Comparison of ENCODE assay signal across 8 mouse cellular contexts in genomic region chr2:33430771-33431699, GRCm38 (mm10). TPM values are rescaled to one million over a fixed set of nuclear protein-coding genes. Genes with fewer than 3 reads are reported as not detected.
DNase-seq lines count a peak whose midpoint lies in the region; ATAC-seq and TF ChIP-seq lines count a peak whose summit lies in the region.

TSS of gene Zbtb34 (minus strand) at chr2:33431324.

- H3K4me2 ChIP-seq in lung, postnatal 0 days (replicated peaks; ENCODE audit: low read depth, low read length), result peak within 1 kb of the TSS; percentile 87

- peak; percentile 24 for DNase-seq in MEL-GATA-1-ER (ENCODE audit: extremely low read depth, low read depth)
- DNase-seq in heart, postnatal 10 days, result peak; percentile 67 to 78
- DNase-seq in kidney, postnatal 4 days, result peak; percentile 80 to 88
- peak; percentile 75 for DNase-seq in lung, postnatal 0 days (ENCODE audit: low spot score)
- peak; percentile 70 for DNase-seq in ovary, postnatal 36 days (ENCODE audit: low spot score)
- peak; percentile 72 for DNase-seq in urinary bladder, postnatal 25 days (ENCODE audit: low spot score)

- H3K9me3 ChIP-seq in erythroblast, embryonic 14.5 days (ENCODE audit: control insufficient read depth, low read length), result no peaks in the 10 kb centered on the region
- no peaks in the 10 kb centered on the region for H3K9me3 ChIP-seq in lung, postnatal 0 days (ENCODE audit: low read length)

- TF ChIP-seq EP300 in lung, postnatal 0 days (IDR thresholded peaks at IDR 0.05), result no peak

- ATAC-seq in lung, postnatal 0 days, result peak; percentile 76

- TF ChIP-seq CTCF in lung, postnatal 0 days (IDR thresholded peaks at IDR 0.05), result peak; percentile 85

- H3K36me3 ChIP-seq in erythroblast, embryonic 14.5 days (ENCODE audit: control insufficient read depth), result peaks cover 14% of the 10 kb centered on the region
- no peaks in the 10 kb centered on the region for H3K36me3 ChIP-seq in lung, postnatal 0 days (ENCODE audit: insufficient read depth, low read length)

- WGBS in lung, postnatal 0 days, result 2% methylated on average over 58 of the region's 102 CpGs

- H3K4me1 ChIP-seq in brown adipose tissue, adult 24 weeks (ENCODE audit: control insufficient read depth, insufficient read depth, insufficient read length, low read length), result peaks cover 6% of the 10 kb centered on the region; the same call in 1 of the 2 replicates
- H3K4me1 ChIP-seq in erythroblast, embryonic 14.5 days (ENCODE audit: control insufficient read depth), result peaks cover 33% of the 10 kb centered on the region
- peaks cover 24% of the 10 kb centered on the region; the same call in 1 of the 2 replicates for H3K4me1 ChIP-seq in lung, postnatal 0 days (ENCODE audit: insufficient read depth, low read depth, low read length)

- peak within 1 kb of the TSS; percentile 84 for H3K9ac ChIP-seq in lung, postnatal 0 days (replicated peaks; ENCODE audit: low read depth)

- intact Hi-C loops in heart, postnatal 10 days (cut with DNase I), result no loop called here

- H3K4me3 ChIP-seq in brown adipose tissue, adult 24 weeks (ENCODE audit: insufficient read depth, low read depth, low read length), result peak within 1 kb of the TSS; percentile 84
- peak within 1 kb of the TSS; percentile 90 for H3K4me3 ChIP-seq in erythroblast, embryonic 14.5 days (replicated peaks)
- peak within 1 kb of the TSS; percentile 96 for H3K4me3 ChIP-seq in lung, postnatal 0 days (ENCODE audit: low read depth, low read length)

- peak within 1 kb of the TSS; percentile 89 for H3K27ac ChIP-seq in brown adipose tissue, adult 24 weeks (replicated peaks; ENCODE audit: low read depth, low read length)
- H3K27ac ChIP-seq in lung, postnatal 0 days (ENCODE audit: low read length), result peak within 1 kb of the TSS; percentile 92

- H3K27me3 ChIP-seq in erythroblast, embryonic 14.5 days (ENCODE audit: control insufficient read depth), result peaks cover 10% of the 10 kb centered on the region
- H3K27me3 ChIP-seq in lung, postnatal 0 days (replicated peaks; ENCODE audit: insufficient read depth, low read length), result no peaks in the 10 kb centered on the region

RNA-seq across cellular contexts. Expression of gene Zbtb34, which starts in this region (rescaled TPM):
- polyA plus RNA-seq in brown adipose tissue, adult 24 weeks (2012; ENCODE audit: insufficient read depth, insufficient read length, missing spikeins), result 2.9 and 3.8 TPM in 2 replicates
- 0.02 and 0.03 TPM in 2 replicates for polyA plus RNA-seq in erythroblast, embryonic 14.5 days (2012)
- total RNA-seq in heart, postnatal 10 days (2021), result 10 to 100 TPM; 20.6 to 21.5 TPM
- polyA plus RNA-seq in lung, postnatal 0 days (2015; fragmentation: Nextera tagmentation; extraction: Ambion mirVana), result 4.5 and 4.9 TPM in 2 replicates

Comparison
In these comparisons a context has a peak if more than half of its experiments do, and no peak if none do; other contexts are left out.
1. Peak in every context shown above with its lines: DNase-seq, ATAC-seq, H3K4me3 ChIP-seq and H3K27ac ChIP-seq.
2. DNase-seq: peak in every context shown above with its lines; median percentile 84 in kidney, postnatal 4 days; 75 in lung, postnatal 0 days; 72 in heart, postnatal 10 days; 72 in urinary bladder, postnatal 25 days; 70 in ovary, postnatal 36 days; 24 in MEL-GATA-1-ER.